Mouse (Mus musculus): Measurements from ENCODE around the gene Abhd12.
"Not testable (repeated sequence)": the region's sequence is repeated elsewhere in the genome, so short reads cannot be mapped to it uniquely, and the experiment has no call there.

The Abhd12 gene

DNA sequence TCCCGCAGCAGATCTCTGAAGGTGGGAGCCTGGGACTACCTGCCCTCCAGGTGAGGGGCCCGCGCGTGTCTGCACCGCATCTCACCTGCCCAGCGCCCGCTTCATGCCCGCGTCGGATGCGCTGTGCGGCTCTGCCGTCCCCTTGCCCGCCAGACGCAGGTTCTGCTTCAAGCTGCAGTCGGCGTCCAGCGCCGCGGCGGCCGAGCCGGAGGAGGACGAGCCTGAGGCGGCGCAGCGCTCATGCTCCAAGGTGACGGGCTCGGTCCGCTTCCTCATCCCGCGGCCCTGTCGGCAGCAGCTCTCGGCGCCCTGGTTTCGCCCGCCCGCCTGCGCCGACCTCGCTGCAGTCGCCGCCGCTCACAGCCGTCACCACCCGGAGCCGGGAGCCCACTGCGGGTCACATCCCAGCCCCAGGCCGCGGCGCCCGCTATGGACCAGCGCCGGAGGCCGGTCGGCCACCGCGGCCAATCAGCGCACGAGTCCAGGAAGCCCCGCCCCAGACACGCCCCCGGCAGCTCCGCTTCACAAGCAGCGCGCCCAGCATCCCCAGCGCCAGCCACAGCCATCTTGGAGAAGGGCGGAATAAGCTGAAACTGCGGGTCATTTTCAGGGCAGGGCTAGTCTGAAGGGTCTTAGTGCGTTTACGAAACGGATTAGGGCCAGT, at the start of gene Abhd12:
Gene Abhd12 (minus strand): TSS at position 470 of the 664 bp plus-strand sequence.
- in situ Hi-C loops (cut with MseI, MboI): no loop called here

- in situ Hi-C loops (cut with MseI, MboI): no loop called here
Observed at GRCm38 (mm10) chr2:150951201-150951600, 46.7 kb upstream of the Abhd12 start.

DNA sequence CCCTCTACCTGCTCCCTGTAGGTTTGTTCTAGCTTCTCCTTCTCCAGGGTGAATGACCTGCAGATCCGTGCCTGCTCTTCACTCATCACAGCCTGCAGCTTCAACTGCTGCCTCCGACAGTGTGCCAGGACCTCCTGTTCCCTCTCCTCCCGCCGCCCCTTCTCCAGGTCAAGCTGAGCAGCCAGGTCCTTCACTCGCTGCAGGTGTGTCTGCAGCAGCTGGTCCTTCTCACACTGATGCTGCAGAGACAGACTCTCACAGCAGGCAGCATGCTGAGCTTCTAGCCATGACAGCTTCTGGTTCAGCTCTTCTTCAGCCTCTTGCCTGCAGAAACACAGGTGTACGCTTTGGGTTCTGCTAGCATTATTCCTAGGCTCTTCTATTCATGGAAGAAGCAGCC, 45.5 kb upstream of the Abhd12 start:
- in situ Hi-C loops (cut with MseI, MboI): no loop called here

GRCm38 (mm10) chr2:150949652-150950051, 45.1 kb upstream of the Abhd12 start:
- in situ Hi-C loops (cut with MseI, MboI): no loop called here

- in situ Hi-C loops (cut with MseI, MboI): no loop called here
Observed at GRCm38 (mm10) chr2:150948786-150949185, 44.2 kb upstream of the Abhd12 start.

DNA sequence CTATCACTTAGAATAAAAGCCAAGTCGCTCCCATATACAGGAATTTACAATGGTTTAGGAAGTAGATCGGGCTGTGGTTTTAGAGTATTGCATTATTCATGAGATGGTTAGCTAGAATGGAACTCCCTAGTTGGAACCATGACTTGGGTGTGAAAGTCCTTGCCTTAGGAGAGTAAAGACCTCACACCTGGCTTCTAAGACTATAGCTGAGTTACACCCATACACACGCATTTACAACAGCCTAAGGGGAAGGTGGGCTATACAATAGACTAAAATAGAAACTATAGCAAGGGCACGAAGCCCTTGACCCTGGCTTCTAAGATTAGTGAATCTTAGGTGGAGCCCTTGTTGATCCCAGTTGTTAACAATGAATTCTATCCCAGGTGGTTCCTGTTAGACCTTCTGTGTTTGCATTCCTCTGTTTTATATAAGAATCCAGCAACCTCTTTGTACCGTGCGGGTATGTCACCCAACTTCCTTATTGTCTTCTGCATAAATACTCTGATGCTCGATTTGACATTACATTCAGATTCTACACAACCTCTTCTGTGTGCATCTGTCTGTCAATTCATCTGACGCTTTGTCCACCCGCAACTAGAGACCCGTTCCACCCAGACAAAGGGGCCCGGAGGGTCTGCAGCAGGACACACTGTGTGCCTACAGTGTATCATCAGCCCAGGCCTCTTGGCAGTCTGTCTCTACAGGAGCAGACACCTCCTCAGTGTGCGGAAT, 43.5 kb upstream of the Abhd12 start:
- in situ Hi-C loops (cut with MseI, MboI): not testable (repeated sequence)

DNA sequence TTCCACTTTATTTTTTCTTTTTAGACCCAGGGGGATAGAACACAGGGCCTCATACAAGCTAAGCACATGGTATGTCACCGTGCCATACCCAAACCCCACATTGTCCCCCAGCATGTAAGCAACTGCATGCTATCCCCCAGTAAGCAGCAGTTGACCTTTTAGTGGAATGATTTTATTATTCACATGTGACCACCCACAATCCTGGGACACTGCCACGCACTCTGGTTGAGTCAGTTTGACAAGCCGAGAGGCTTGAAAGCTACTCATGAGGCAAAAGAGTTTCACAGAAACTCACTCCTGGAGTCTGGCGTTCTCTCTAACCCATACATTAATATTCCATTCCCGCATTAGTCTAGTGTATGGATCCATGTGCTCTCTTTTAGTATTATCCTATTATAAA, 42.8 kb upstream of the Abhd12 start:
- in situ Hi-C loops (cut with MseI, MboI): not testable (repeated sequence)

- in situ Hi-C loops (cut with MseI, MboI): no loop called here
Observed at GRCm38 (mm10) chr2:150944017-150944416, 39.5 kb upstream of the Abhd12 start.

GRCm38 (mm10) chr2:150934659-150935058, 30.1 kb upstream of the Abhd12 start:
- in situ Hi-C loops (cut with MseI, MboI): no loop called here

DNA sequence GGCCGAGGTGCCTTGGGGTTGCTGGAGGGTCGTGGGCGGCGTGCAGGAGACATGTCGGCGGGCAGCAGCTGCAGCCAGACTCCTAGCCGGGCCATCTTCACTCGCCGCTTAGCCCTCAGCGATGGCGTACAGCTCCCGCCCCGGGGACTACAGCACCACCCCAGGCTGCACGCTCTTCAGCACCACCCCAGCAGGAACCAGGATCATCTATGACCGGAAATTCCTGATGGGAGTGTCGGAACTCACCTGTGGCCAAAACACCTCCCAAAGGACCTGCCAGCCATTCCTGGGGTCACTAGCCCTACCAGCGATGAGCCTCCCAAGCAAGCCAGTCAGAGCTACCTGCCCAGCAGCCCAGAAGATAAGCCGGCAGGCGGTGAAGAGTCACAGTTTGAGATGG, 28.9 kb upstream of the Abhd12 start:
- in situ Hi-C loops (cut with MseI, MboI): no loop called here

DNA sequence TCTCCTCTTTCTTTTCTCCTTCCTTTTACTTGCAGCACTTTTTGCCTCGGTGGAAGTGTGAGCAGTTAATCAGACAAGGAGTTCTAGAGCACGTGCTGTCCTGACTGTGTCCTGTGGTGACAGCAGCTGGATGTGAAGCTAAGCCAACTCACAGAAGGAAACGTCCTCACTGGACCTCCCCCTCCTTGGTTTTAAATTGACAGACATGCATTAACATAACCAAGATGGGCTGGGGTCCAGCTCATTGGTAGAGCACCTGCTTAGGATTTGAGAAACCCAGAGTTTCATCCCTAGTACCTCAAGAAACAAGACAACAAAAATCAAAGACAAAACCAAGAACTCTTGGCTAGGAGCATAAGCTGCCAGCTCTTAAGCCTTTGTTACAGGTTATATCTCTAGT, 26.3 kb upstream of the Abhd12 start:
- in situ Hi-C loops (cut with MseI, MboI): no loop called here

DNA sequence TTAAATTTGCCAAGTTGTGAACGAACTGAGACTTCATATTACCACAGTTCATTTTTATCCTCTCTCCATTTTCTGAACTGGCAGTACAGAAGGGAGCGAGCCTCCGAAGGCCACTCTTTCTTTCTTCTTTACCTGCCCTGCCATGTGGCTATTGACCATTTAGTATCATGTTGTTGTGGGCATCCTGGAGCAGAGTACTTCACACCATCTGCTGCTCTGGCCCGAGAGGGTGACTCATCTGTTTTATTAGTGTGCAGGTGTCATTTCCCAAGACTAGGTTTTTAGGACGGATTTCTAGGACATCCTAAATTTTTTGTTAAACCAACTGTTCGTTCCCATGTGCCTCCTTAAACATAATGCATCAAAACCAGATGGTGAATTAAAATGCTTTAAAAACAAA, 24.6 kb upstream of the Abhd12 start:
- in situ Hi-C loops (cut with MseI, MboI): no loop called here

DNA sequence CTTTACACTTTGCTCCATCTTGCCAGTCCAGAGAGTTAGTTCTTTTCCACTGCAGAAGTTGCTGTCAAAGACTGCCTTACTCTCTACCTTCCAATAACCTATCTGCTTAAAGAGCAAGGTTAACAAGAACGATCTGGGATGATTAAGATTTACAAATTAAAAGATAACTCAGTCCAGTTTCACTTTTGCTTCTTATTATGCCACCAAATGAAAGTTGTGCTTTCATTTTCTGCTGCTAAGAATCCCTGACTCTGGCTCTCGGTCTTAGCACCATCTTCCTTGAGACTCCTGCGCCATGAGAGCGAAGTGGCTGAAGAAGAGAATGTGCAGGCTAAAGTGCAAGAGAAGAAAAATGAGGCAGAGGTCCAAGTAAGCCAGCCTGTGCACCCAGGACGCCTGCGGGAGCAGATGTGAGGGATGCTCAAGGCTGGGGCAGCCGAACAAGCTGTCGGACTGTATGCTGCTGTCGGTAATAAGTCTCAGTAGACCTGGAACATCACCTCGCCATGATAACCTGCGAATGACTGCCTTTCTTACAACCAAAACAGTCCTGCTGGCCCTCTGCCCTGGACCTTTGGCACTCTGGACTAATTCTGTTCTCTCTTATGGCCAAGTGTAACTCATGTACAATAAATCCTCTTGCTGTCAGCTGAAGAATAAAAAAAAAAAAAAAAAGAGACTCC, 22.6 kb upstream of the Abhd12 start:
- in situ Hi-C loops (cut with MseI, MboI): no loop called here

DNA sequence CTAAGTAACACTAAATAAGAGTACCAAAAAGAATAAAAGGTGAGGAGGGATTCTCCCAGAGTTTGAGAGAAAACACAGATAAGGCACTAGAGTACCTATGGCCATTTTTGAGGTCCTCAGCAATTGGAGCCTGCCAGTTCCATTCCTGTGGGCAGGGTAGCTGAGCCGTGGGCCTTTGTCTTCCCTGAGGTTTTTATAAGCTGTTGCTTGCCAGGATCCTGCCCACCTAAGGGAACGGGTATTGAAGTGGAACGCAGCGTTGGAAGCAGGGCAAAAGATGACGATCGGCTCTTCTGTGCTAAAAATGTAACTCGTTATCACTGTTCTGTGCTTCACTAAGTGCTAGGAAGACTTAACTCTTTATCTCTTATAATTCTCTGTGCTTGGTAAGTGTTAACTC, 19.0 kb upstream of the Abhd12 start:
- in situ Hi-C loops (cut with MseI, MboI): no loop called here

- in situ Hi-C loops (cut with MseI, MboI): no loop called here
Observed at GRCm38 (mm10) chr2:150923026-150923425, 18.5 kb upstream of the Abhd12 start.

DNA sequence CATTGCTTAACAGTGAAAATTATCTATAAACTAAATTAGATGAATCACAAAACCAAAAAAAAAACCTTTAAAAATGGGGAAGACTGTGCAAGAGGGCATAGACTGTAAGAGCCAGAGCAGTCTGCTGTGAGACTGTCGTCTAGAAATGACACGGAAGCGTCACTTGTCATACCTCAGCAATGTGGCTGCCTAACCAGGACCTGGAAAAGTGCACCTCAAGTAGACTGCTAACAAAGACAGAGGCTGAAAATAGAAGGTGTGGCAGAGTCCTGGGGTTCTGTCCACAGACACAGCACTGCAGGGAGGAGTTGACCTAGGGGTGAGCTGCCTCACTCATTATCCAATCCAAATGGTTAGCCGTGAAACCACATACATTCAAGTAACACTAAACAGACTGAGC, 17.6 kb upstream of the Abhd12 start:
- in situ Hi-C loops (cut with MseI, MboI): no loop called here

DNA sequence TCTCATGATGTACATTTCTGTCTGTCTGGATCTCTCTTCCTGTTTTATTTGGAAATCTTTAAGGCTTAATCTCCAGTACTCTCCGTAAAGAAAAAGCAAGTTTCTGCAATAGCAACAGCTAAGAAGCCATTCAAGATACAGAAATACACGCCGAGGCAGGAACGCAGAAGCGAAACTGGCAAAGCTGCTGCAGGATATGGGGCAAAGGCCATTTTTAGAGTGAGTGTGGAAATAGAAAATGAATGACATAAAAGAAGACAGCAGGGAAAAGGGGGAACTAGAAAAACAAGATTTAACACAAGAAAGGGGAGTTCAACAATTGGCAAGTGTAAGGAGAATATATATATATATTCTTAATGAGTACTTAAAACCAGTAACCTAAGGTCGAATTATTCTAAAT, 17.2 kb upstream of the Abhd12 start:
- in situ Hi-C loops (cut with MseI, MboI): no loop called here

DNA sequence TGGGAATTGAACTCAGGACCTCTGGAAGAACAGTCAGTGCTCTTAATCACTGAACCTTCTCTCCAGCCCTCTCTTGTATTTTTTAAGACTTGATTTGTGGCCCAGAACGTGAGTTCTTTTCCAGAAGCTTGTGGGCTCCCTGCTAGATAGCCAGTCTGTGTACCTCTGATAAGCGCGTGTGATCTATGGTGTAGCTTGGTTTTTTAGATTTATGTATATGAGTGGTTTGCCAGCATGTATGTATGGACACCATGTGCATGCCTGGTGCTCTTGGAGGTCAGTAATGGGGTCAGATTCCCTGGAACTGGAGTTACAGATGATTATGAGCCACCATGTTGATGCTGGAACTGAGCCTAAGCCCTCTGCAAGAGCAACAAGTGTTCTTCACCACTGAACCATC, 16.0 kb upstream of the Abhd12 start:
- in situ Hi-C loops (cut with MseI, MboI): no loop called here

DNA sequence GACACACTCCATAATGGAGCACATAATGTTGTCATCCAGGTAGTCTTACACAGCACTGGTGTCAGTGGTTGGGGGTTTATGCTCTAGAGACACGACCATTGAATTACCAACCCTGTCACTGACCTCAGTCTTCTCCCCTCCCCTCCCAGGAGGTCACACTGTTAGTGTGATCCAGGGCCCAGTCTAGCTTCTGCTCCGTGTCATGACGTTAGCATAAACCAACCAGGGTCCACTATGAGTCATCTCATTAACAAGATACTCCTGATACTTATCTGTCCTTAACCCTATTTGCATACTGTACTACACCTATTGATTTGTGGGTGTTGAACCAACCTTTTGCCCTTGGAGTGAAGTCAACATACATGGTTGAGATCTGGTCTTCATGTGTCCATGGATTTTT, 14.2 kb upstream of the Abhd12 start:
- in situ Hi-C loops (cut with MseI, MboI): no loop called here

DNA sequence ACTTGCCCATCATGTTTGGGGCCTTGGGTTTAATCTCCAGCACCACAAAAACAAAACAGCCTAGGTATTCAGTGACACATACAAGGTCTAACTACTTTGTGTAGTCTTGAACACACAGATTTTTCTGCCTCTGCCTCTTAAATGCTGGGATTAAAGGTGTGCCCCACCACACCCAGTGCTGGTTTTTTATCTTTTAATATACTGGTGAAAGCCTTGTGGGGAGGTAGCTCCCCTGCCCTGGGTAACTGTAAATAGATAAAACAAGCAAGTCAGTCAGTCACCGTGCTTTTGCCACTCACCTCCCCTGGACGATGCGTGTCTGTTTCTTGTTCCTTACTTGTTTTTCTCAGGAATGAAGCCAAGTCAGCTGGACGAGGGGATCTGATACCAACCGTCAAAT, 11.2 kb upstream of the Abhd12 start:
- in situ Hi-C loops (cut with MseI, MboI): no loop called here

GRCm38 (mm10) chr2:150914781-150915515, 10.4 kb upstream of the Abhd12 start:
- in situ Hi-C loops (cut with MseI, MboI): no loop called here

- in situ Hi-C loops (cut with MseI, MboI): no loop called here
Observed at GRCm38 (mm10) chr2:150910295-150910881, 5.8 kb upstream of the Abhd12 start.

Measured in mouse trophoblast stem cell (cell line).